Mouse (Mus musculus) heart, embryonic 13.5 days (tissue): ENCODE results near the gene Lrrc4b. TPM values are rescaled to one million over a fixed set of nuclear protein-coding genes. Genes with fewer than 3 reads are reported as not detected.

ENCODE experiments used
- ATAC-seq: fragments of 200-750 bp; cut with Nextera tagmentation; 2 replicates; pipeline ENCODE4 v1.8.0; 2017; ENCODE audit warnings: moderate TSS enrichment; ENCODE audit not compliant: insufficient number of reproducible peaks, low FRiP score, low TSS enrichment; ENCODE audit errors: extremely low read depth
- H3K27ac ChIP-seq: fragments of 300-500 bp; sonication (generic); replicated peaks from 2 replicates; pipeline ENCODE4 v1.5.1; 2015; ENCODE audit warnings: moderate library complexity, mild to moderate bottlenecking, inconsistent platforms
- H3K27me3 ChIP-seq: fragments of 300-500 bp; sonication (generic); replicated peaks from 2 replicates; pipeline ENCODE4 v1.6.1; 2015; ENCODE audit warnings: mild to moderate bottlenecking, inconsistent platforms
- H3K36me3 ChIP-seq: fragments of 300-500 bp; sonication (generic); 2 replicates; pipeline ENCODE4 v1.6.1; 2015; ENCODE audit warnings: mild to moderate bottlenecking, inconsistent platforms
- H3K4me1 ChIP-seq: fragments of 300-500 bp; sonication (generic); 2 replicates; pipeline ENCODE4 v1.6.1; 2015; ENCODE audit warnings: inconsistent platforms
- H3K4me2 ChIP-seq: fragments of 300-500 bp; sonication (generic); 2 replicates; pipeline ENCODE4 v1.6.1; 2015; ENCODE audit warnings: inconsistent platforms, mild to moderate bottlenecking, moderate library complexity
- H3K4me3 ChIP-seq: fragments of 300-500 bp; sonication (generic); 2 replicates; pipeline ENCODE4 v1.5.1; 2015; ENCODE audit warnings: moderate library complexity, mild to moderate bottlenecking, inconsistent platforms
- H3K9ac ChIP-seq: fragments of 300-500 bp; sonication (generic); 2 replicates; pipeline ENCODE4 v1.6.1; 2015; ENCODE audit warnings: inconsistent platforms, mild to moderate bottlenecking, moderate library complexity
- H3K9me3 ChIP-seq: fragments of 300-500 bp; sonication (generic); 2 replicates; pipeline ENCODE4 v1.6.1; 2016; ENCODE audit warnings: inconsistent platforms
- WGBS: fragments of 180-500 bp; shearing (Covaris S2); methylation state at CpG from one replicate; pipeline ENCODE4 v1.1.7; 2015; ENCODE audit warnings: mixed read lengths; 5-methylcytosine and 5-hydroxymethylcytosine counted together
- polyA plus RNA-seq: library from polyadenylated mRNA; unstranded; fragments of >200 nt; fragmentation: Nextera tagmentation; extraction: Ambion mirVana; gene quantifications from 2 replicates; pipeline ENCODE4 v1.2.1, GENCODE M21; 2015

Lrrc4b gene
- polyA plus RNA-seq, 1 experiment from 2014 or later: 1.6 TPM

DNA sequence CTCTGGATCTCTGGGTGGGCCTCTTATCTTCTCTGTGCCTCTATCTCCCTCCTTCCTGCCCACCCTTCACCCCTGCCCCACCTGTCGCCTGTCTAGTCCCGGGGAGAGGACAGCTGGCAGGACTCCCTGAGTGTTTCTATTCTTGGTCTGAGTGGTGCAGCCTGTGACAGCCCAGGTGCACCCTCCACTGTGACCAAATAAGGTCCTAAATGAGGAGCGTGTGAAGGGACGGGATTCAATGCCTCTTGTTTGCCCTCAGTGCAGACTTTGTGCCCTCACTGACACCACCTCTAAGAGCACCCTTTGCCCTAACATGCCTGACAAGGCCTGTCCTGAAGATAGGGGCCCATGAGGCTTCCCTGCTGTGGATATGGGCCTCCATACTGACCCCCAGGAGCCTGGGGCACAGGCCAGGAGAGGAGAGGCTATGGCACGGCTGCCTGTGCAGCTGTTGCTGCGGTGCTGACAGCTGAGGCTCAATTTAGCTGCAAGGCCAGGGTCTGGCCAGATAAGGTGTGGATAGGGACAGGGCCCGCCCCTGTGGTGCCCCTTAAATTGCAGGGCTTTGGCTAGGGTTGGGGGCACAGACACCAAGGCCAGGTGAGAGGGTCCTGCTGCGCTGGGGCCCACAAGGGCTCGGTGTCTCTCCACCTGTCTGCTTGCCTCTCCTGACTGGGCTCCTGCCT is 44.3 kb downstream of the Lrrc4b start:
- peak; percentile 65 for ATAC-seq
- Histone ChIP-seq H3K36me3 (peaks cover 6% of the 10 kb centered on the region), H3K27me3 (peaks cover 8% of the 10 kb centered on the region; the same call in 1 of the 2 replicates), H3K9ac (peak overlapping the region; percentile 97), H3K4me3 (peak overlapping the region; percentile 63), H3K27ac (peak overlapping the region; percentile 99), H3K4me1 (peaks cover 72% of the 10 kb centered on the region), H3K9me3 (no peaks in the 10 kb centered on the region), H3K4me2 (peak overlapping the region; percentile 80)
- 11% methylated on average over 9 of the region's 9 CpGs for WGBS

DNA sequence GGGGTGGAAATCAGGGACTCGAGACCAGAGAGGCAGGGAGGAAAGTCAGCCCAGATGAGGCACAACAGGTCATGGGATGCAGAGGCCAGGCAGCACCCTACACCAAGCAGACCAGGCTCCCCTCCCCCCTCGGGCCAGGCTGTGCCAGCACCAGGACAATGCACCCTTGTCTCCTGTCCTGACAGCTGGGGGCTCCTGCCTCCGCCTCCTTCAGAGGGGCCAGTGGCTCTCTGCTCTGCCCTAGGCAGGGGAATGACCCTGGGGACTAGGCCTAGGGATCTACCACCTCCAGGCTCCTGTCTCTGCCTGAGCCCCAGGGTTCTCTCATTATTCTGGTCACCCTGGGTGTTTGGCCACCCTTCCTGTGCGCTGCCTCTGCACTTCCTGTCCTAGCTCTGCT is 45.6 kb downstream of the Lrrc4b start:
- Histone ChIP-seq H3K27me3 (peaks cover 14% of the 10 kb centered on the region; the same call in 1 of the 2 replicates), H3K4me2 (peak overlapping the region; percentile 80), H3K27ac (peak overlapping the region; percentile 99), H3K4me3 (peak overlapping the region; percentile 63), H3K4me1 (peaks cover 66% of the 10 kb centered on the region), H3K9me3 (no peaks in the 10 kb centered on the region), H3K36me3 (peaks cover 3% of the 10 kb centered on the region), H3K9ac (peak overlapping the region; percentile 97)
- WGBS: 15% methylated on average over 4 of the region's 4 CpGs
- ATAC-seq: no peak

DNA sequence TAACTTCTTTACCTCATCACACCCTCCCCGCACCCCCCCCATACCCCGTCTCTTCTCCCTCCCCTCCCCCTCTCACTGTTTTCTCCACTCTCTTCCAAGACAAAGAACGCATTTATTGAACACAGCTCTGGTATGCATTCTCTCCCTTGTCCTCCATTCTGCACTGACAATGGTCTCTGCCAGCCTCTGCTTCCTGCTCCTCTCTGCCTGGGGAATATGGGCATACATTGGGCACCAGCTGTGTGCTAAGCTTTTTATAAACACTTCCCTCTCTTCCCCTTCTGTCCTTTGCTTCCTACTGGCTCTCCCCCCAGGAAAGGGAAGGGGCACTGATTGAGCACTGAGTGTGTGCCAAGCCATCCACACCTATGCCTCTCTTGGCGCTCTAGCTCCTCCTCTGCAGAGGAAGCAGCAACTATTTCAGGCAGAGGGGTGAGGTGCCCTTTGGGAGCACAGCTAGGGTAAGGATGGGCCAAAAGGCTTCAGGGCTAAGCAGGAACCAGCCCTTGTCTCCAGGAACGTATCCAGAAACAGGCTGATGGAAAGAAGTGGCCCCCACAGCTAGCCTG is 46.3 kb downstream of the Lrrc4b start:
- 21% methylated on average over 5 of the region's 5 CpGs for WGBS
- peak overlapping the region; percentile 99 for H3K27ac ChIP-seq

DNA sequence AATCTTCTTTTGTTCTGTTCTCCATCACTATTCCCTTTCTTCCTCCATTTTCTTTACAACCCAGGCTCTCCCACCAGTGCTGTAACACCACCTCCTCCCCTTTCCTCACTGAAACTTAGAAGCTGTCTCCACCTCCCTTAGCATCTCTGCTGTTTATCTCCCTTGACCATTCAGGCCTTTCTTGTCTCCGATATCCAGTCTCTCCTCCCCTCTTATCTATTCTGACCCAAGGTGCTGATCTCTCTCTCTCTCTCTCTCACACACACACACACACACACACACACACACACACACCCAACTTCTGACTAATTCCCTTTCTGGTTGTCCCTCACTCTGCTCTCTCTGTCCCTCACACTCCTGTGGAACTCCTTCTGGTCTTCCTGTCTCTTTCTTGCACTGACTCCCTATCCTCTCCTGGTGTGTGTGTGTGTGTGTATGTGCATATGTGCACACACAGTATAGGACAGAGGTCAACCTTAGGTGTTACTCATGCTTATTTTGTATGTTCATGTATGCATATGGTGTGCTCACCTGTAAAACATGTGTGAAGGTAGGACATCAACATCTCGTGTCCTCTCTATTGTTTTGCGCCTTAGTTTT is 54.1 kb downstream of the Lrrc4b start:
- peak overlapping the region; percentile 79 for H3K9ac ChIP-seq
- H3K4me1 ChIP-seq: peaks cover 68% of the 10 kb centered on the region
- H3K4me3 ChIP-seq: peak overlapping the region; percentile 43
- 43% methylated on average over 3 of the region's 3 CpGs for WGBS
- peak overlapping the region; percentile 70 for H3K4me2 ChIP-seq
- peaks cover 24% of the 10 kb centered on the region for H3K27me3 ChIP-seq
- peak; percentile 47; the same call in 1 of the 2 replicates for ATAC-seq
- no peaks in the 10 kb centered on the region for H3K9me3 ChIP-seq
- H3K36me3 ChIP-seq: peaks cover 27% of the 10 kb centered on the region
- peak overlapping the region; percentile 79 for H3K27ac ChIP-seq

More for the DNA sequence above, 46.3 kb downstream of the Lrrc4b start:
- no peaks in the 10 kb centered on the region for H3K9me3 ChIP-seq
- peak overlapping the region; percentile 97 for H3K9ac ChIP-seq
- H3K4me2 ChIP-seq: peak overlapping the region; percentile 80
- peak overlapping the region; percentile 63 for H3K4me3 ChIP-seq
- no peaks in the 10 kb centered on the region for H3K36me3 ChIP-seq
- ATAC-seq: no peak
- H3K27me3 ChIP-seq: peaks cover 17% of the 10 kb centered on the region; the same call in 1 of the 2 replicates
- H3K4me1 ChIP-seq: peaks cover 63% of the 10 kb centered on the region

DNA sequence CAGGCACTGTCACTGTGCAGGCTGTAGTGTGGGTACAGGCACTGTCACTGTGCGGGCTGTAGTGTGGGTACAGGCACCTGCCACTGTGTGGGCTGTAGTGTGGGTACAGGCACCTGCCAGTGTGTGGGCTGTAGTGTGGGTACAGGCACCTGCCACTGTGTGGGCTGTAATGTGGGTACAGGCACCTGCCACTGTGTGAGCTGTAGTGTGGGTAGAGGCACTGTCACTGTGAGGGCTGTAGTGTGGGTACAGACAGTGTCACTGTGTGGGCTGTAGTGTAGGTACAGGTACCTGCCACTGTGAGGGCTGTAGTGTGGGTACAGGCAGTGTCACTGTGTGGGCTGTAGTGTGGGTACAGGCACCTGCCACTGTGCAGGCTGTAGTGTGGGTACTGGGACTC is 55.3 kb downstream of the Lrrc4b start:
- Histone ChIP-seq H3K27ac (peak overlapping the region; percentile 65), H3K27me3 (peaks cover 19% of the 10 kb centered on the region), H3K9ac (peak overlapping the region; percentile 63), H3K4me3 (peak overlapping the region; percentile 23), H3K4me1 (peaks cover 64% of the 10 kb centered on the region), H3K9me3 (no peaks in the 10 kb centered on the region), H3K36me3 (peaks cover 34% of the 10 kb centered on the region), H3K4me2 (peak overlapping the region; percentile 55)
- ATAC-seq: no peak
- 90% methylated on average over 1 of the region's 1 CpGs for WGBS

DNA sequence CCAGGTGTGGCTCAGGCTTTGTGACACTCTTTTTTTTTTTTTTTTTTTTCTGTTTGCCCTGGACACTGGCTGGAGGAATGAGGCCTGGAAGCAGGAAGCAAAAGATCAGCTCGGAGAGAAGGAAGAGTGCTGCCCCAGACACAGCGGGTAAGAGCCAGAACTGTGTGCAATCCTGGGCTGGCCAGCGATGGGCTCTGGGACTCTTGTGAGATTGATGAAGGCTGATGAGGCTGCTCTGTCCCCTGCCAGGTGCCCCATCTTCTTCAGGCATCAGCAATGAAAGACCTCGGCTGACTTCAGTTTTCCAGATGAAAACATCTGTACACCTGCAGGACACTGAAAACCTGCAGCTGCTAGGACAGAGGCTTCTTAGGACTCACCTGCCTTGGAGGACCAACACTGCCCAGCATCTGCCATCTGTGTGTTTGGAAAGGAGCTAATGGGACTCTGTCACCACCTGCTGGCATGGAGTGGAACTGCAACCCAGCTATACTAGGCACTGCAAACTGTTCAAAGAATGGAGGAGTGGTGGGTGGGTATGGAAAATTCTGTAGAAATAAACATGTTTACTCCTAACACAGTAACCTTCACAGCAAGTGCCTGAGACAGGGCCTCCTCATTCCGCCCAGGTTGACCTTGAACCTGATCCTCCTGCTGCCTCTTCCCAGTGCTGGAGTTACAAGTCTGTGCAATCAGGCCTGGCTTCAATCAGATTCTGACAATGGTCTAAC is 56.2 kb downstream of the Lrrc4b start:
- Histone ChIP-seq H3K36me3 (peaks cover 41% of the 10 kb centered on the region), H3K4me3 (peak overlapping the region; percentile 23; the same call in 1 of the 2 replicates), H3K9ac (peak overlapping the region; percentile 63; the same call in 1 of the 2 replicates), H3K9me3 (no peaks in the 10 kb centered on the region), H3K27ac (peak overlapping the region; percentile 65), H3K4me1 (peaks cover 59% of the 10 kb centered on the region), H3K4me2 (peak overlapping the region; percentile 55), H3K27me3 (peaks cover 13% of the 10 kb centered on the region)
- no peak for ATAC-seq
- 23% methylated on average over 5 of the region's 5 CpGs for WGBS

DNA sequence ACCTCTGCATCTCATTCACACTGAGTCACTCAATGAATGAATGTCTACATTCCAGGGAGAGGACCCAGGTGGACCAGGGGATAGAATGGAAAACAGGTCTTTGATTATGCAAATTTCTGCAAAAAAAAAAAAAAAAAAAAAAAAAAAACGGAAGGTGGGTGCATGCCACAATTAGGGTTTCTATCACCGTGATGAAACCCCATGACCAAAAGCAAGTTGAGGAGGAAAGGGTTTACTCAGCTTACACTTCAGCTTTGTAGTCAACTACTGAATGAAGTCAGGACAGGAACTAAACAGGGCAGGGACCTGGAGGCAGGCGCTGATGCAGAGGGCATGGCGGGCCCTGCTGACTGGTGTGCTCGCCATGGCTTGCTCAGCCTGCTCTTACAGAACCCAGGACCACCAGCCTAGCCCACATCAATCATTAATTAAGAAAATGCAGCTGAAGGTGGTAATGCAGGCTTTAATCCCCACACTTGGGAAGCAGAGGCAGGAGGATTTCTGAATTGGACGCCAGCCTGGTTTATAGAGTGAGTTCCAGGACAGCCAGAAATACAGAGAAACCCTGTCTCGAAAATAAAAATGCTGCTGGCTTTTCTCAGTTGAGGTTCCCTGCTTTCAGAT is 56.9 kb downstream of the Lrrc4b start:
- H3K27ac ChIP-seq: peak overlapping the region; percentile 60

DNA sequence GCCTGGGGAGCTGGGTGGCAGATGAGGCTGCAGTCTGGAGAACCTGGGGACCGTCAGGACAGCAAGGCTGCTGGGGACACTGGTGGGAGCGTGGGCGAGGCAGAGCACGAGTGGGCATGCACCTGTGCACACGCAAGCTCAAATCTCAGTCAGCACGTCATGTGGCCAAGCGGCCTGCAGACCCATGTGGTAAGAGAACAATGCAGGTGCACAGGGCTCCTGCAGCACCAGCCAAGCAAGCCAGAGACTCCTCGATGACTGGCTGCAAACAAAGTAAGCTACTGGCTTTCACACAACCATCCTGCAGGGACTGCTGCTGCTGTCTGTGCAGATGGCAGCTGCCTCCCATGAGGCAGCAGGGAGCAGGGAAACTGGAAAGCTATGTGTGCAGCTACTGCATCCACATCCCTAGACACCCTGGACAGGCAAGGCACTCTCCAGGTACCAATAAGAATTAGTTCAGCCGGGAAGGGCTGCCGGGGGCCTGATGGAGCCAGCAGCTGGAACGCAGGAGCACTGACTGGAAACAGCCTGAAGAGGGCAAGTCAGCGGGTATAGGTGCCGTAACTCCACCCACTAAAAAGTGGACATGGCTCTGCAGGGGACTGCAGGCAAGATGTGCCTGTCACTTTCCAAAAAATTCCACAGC is 58.2 kb downstream of the Lrrc4b start:
- 42% methylated on average over 13 of the region's 13 CpGs for WGBS
- Histone ChIP-seq H3K27me3 (peaks cover 5% of the 10 kb centered on the region), H3K4me2 (no peak overlapping the region), H3K9ac (0 out of 2 replicates have a peak overlapping the region, but pooled peaks have one; percentile 44), H3K4me1 (peaks cover 52% of the 10 kb centered on the region), H3K4me3 (no peak overlapping the region), H3K36me3 (peaks cover 62% of the 10 kb centered on the region), H3K27ac (peak overlapping the region; percentile 60), H3K9me3 (no peaks in the 10 kb centered on the region)
- 0 out of 2 replicates have a peak, but pooled peaks have one; percentile 6 for ATAC-seq

More for the DNA sequence above, 56.9 kb downstream of the Lrrc4b start:
- peak overlapping the region; percentile 47; the same call in 1 of the 2 replicates for H3K9ac ChIP-seq
- no peaks in the 10 kb centered on the region for H3K9me3 ChIP-seq
- H3K4me2 ChIP-seq: no peak overlapping the region
- H3K4me3 ChIP-seq: no peak overlapping the region
- H3K36me3 ChIP-seq: peaks cover 48% of the 10 kb centered on the region
- peaks cover 59% of the 10 kb centered on the region for H3K4me1 ChIP-seq
- peaks cover 8% of the 10 kb centered on the region for H3K27me3 ChIP-seq
- 57% methylated on average over 7 of the region's 7 CpGs for WGBS
- ATAC-seq: no peak

DNA sequence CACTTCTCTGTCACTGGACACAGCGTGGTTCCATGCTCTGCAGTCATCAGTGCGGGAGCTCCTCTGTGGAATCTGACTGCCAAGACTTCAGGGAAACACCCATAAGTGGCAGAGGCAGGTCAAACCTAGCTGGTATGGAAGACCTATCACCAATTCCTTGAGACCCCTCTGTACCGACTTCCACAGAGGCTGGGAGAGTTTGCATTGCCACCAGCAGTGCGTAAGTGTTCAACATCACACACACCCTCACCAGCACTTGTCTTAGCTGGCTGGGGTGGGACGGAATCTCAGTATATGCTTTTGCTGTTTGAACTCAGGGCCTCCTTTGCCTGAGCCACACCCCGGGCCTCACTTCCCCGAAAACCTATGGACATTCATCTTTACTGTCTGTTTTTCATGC is 59.1 kb downstream of the Lrrc4b start:
- Histone ChIP-seq H3K9ac (no peak overlapping the region; the same call in 1 of the 2 replicates), H3K27ac (no peak overlapping the region), H3K9me3 (no peaks in the 10 kb centered on the region), H3K4me2 (no peak overlapping the region), H3K4me1 (peaks cover 43% of the 10 kb centered on the region), H3K4me3 (no peak overlapping the region), H3K27me3 (no peaks in the 10 kb centered on the region), H3K36me3 (peaks cover 66% of the 10 kb centered on the region)
- no peak for ATAC-seq
- WGBS: 78% methylated on average over 7 of the region's 7 CpGs

DNA sequence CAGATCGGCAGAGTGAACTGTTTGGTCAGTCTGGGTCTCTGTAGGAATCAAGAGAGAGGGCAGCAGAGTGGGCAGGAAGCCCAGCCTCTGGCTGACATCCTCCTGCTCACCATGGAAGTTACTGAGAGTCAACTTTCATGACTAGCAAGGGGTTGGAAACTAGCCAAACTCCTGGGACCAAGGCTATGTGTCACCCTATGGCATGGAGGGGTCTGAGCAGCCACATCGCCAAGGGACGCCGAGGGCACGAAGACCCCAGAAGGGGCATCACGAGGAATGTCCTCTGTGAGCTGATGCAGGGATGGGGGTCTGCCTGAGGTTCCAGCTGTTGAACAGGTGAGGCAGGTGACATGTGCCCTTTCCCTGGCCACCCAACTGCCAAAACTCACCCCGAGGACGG is 59.7 kb downstream of the Lrrc4b start:
- no peak for ATAC-seq
- peaks cover 39% of the 10 kb centered on the region for H3K4me1 ChIP-seq
- WGBS: 85% methylated on average over 8 of the region's 8 CpGs
- H3K4me3 ChIP-seq: no peak overlapping the region
- no peak overlapping the region for H3K9ac ChIP-seq
- H3K36me3 ChIP-seq: peaks cover 70% of the 10 kb centered on the region
- H3K9me3 ChIP-seq: no peaks in the 10 kb centered on the region
- H3K4me2 ChIP-seq: no peak overlapping the region
- H3K27me3 ChIP-seq: no peaks in the 10 kb centered on the region
- H3K27ac ChIP-seq: no peak overlapping the region
